Mouse (Mus musculus): ENCODE data around the gene Ccdc47. TPM values are rescaled to one million over a fixed set of nuclear protein-coding genes. Genes with fewer than 3 reads are reported as not detected.
A peak's percentile ranks its signal among the peaks of the same experiment; 100 is the strongest.

The Ccdc47 gene
- 2.2 and 4.8 TPM in 2 replicates for polyA plus RNA-seq (2012; rRNA removed)

DNA sequence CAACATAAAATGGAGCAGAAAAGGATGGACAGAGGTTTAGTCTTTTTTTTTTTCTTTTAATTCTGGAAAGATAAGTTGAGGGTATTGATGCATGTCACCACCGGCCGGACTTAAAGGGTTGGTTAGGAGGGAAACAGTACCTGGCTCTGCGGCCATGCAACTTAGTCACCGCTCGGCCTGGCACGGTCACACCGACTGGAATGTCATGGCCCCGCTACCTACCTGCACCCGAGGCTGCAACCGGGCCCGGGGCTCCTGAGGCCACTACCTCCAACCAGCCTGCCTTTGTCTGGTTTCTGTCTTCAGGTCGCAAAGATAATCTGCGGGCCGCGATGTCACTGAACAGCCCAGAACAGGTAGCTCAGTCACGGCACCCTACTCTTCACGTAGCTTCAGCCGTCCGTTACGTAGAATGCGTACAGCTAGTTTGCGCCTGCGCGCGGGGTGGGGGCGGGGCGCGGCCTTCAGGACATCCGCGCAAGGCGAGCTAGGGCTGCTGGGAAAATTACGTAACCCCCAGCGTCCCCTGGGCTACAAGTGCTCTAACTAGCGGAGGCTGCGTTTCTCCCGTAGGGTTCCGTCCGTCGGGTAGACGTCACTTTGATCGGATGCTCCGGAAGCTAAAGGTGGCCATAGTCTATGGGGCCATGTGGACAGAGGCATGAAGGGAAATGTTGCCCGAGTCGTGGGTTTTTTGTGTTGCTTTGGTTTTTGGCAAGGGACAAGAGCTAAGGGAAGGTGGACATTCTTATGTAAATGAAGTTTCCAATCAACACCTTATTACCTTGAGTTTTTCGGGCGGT lies at the start of gene Ccdc47:
TSS of gene Ccdc47 (minus strand) at position 418 of the 803 bp plus-strand sequence.
- Histone ChIP-seq H3K27me3 (ENCODE audit: control insufficient read depth, insufficient read depth, low read length) (no peaks in the 10 kb centered on the region), H3K27ac (ENCODE audit: insufficient read depth, low read depth, low read length) (peak within 1 kb of the TSS; percentile 99), H3K4me3 (ENCODE audit: low read depth, low read length) (peak within 1 kb of the TSS; percentile 99), H3K4me1 (ENCODE audit: control insufficient read depth, insufficient read depth, insufficient read length, low read length) (peaks cover 6% of the 10 kb centered on the region; the same call in 1 of the 2 replicates), H3K36me3 (ENCODE audit: control insufficient read depth, insufficient read depth, low read length) (peaks cover 10% of the 10 kb centered on the region)
- under 1% methylated on average over 46 of the region's 46 CpGs for WGBS
- peak; percentile 62 for TF ChIP-seq POLR2A (IDR thresholded peaks at IDR 0.05; ENCODE audit: low read depth, low read length)
- no peak for TF ChIP-seq CTCF (IDR thresholded peaks at IDR 0.05; ENCODE audit: extremely low read depth, insufficient read length, insufficient replicate concordance, low read depth, low read length)

DNA sequence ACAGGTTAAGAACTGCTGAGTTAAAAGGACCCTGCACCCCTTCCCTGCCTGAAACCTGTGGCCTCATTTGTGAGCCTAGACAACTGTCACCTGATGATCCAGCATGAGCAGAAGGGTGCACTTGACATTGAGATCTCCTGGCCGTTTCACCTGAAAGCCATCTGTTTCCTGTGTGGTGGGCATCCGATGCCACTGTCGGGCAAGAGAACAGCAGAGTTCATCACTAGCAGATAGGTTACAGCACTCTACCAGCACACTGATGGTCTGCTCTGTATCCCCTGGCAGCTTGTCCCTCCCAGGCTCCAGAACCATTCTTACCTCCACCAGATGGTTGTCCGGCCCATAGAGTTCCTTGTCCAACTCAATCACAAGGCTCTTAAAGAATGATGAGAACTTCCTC lies 49.4 kb upstream of the Ccdc47 start:
- 83% methylated on average over 4 of the region's 4 CpGs for WGBS
- peaks cover 63% of the 10 kb centered on the region for H3K36me3 ChIP-seq (ENCODE audit: control insufficient read depth, insufficient read depth, low read length)
- H3K27ac ChIP-seq (ENCODE audit: insufficient read depth, low read depth, low read length): no peak overlapping the region
- peaks cover 26% of the 10 kb centered on the region for H3K4me1 ChIP-seq (ENCODE audit: control insufficient read depth, insufficient read depth, insufficient read length, low read length)
- H3K4me3 ChIP-seq (ENCODE audit: low read depth, low read length): no peak overlapping the region
- TF ChIP-seq CTCF (IDR thresholded peaks at IDR 0.05; ENCODE audit: extremely low read depth, insufficient read length, insufficient replicate concordance, low read depth, low read length) (no peak), POLR2A (IDR thresholded peaks at IDR 0.05; ENCODE audit: low read depth, low read length) (no peak)
- no peaks in the 10 kb centered on the region for H3K27me3 ChIP-seq (ENCODE audit: control insufficient read depth, insufficient read depth, low read length)

DNA sequence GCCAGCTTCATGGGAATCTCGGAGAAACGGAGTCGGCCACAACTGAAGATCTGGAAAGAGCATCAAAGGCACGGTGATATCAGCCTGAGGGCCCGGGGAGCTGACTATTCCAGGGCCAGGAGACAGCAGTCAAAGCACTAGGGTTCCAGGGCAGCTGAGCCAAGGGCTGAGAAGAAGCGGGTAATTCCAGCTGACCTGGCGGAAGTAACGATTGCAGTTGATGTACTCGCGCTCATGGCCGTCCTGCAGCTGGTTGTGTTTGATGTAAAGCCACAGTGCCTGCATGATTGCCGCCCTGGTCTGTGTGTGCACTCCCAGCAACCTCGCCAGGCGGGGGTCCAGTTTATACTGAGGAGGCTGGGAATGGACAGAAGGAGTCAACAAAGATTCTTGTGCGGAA lies 48.8 kb upstream of the Ccdc47 start:
- Histone ChIP-seq H3K36me3 (ENCODE audit: control insufficient read depth, insufficient read depth, low read length) (peaks cover 65% of the 10 kb centered on the region), H3K27ac (ENCODE audit: insufficient read depth, low read depth, low read length) (no peak overlapping the region), H3K4me1 (ENCODE audit: control insufficient read depth, insufficient read depth, insufficient read length, low read length) (peaks cover 20% of the 10 kb centered on the region), H3K4me3 (ENCODE audit: low read depth, low read length) (no peak overlapping the region), H3K27me3 (ENCODE audit: control insufficient read depth, insufficient read depth, low read length) (no peaks in the 10 kb centered on the region)
- 90% methylated on average over 15 of the region's 15 CpGs for WGBS
- no peak for TF ChIP-seq CTCF (IDR thresholded peaks at IDR 0.05; ENCODE audit: extremely low read depth, insufficient read length, insufficient replicate concordance, low read depth, low read length)
- no peak for TF ChIP-seq POLR2A (IDR thresholded peaks at IDR 0.05; ENCODE audit: low read depth, low read length)

DNA sequence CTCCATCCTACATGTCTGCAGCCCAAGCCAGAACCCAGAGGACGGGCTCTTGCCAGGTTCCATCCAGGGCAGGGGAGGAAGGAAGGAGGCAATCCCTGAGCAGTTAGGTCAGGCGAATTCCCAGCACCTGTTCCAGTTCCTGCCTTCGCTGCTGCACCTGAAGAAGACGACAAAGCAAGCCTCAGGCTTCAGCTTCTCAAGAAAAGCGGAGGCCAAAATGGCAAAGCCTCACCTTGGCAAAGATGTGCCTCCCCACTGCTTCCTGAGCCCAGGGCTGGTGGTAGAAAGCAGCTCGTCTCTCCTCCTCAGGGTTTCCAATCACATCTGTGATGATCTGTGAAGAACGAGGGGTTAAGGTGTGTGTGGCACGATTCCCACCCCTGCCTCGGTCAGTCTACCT lies 47.8 kb upstream of the Ccdc47 start:
- no peak overlapping the region for H3K4me3 ChIP-seq (ENCODE audit: low read depth, low read length)
- WGBS: 83% methylated on average over 9 of the region's 9 CpGs

DNA sequence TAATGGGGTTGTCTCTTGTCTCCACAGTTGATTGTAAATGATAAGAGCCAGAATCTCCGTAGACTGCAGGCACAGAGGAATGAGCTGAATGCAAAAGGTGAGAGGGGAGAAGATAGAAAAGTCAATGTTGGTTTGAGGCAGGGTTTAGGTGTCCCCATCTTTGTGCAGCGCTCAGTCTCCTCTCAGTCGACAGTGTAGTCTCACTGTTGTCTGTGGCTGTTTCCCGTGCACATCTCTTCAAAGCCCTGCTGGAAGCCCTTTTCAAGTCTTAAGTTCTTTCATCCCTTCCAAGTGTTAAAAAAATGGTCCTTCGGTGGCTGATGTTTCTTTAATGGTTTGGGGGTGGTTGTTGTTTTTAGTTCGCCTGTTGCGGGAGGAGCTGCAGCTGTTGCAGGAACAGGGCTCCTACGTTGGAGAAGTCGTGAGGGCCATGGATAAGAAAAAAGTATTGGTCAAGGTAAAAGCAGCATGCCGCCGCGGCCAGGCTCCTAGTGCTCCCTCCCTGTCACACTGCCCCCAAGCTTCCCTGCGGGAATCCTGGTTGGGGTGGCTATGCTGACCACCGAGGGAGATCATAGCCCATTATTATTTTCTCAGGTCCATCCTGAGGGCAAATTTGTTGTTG lies 44.8 kb upstream of the Ccdc47 start:
- peaks cover 58% of the 10 kb centered on the region for H3K36me3 ChIP-seq (ENCODE audit: control insufficient read depth, insufficient read depth, low read length)
- 81% methylated on average over 14 of the region's 14 CpGs for WGBS
- H3K4me1 ChIP-seq (ENCODE audit: control insufficient read depth, insufficient read depth, insufficient read length, low read length): 0 out of 2 replicates have a peak, but pooled peaks cover 2% of the 10 kb centered on the region
- H3K27ac ChIP-seq (ENCODE audit: insufficient read depth, low read depth, low read length): no peak overlapping the region
- no peak for TF ChIP-seq CTCF (IDR thresholded peaks at IDR 0.05; ENCODE audit: extremely low read depth, insufficient read length, insufficient replicate concordance, low read depth, low read length)
- TF ChIP-seq POLR2A (IDR thresholded peaks at IDR 0.05; ENCODE audit: low read depth, low read length): no peak
- no peaks in the 10 kb centered on the region for H3K27me3 ChIP-seq (ENCODE audit: control insufficient read depth, insufficient read depth, low read length)
- no peak overlapping the region for H3K4me3 ChIP-seq (ENCODE audit: low read depth, low read length)

More for the DNA sequence above, 47.8 kb upstream of the Ccdc47 start:
- no peak overlapping the region for H3K27ac ChIP-seq (ENCODE audit: insufficient read depth, low read depth, low read length)
- H3K36me3 ChIP-seq (ENCODE audit: control insufficient read depth, insufficient read depth, low read length): peaks cover 66% of the 10 kb centered on the region
- peaks cover 16% of the 10 kb centered on the region for H3K4me1 ChIP-seq (ENCODE audit: control insufficient read depth, insufficient read depth, insufficient read length, low read length)
- TF ChIP-seq POLR2A (IDR thresholded peaks at IDR 0.05; ENCODE audit: low read depth, low read length): no peak
- no peak for TF ChIP-seq CTCF (IDR thresholded peaks at IDR 0.05; ENCODE audit: extremely low read depth, insufficient read length, insufficient replicate concordance, low read depth, low read length)
- no peaks in the 10 kb centered on the region for H3K27me3 ChIP-seq (ENCODE audit: control insufficient read depth, insufficient read depth, low read length)

DNA sequence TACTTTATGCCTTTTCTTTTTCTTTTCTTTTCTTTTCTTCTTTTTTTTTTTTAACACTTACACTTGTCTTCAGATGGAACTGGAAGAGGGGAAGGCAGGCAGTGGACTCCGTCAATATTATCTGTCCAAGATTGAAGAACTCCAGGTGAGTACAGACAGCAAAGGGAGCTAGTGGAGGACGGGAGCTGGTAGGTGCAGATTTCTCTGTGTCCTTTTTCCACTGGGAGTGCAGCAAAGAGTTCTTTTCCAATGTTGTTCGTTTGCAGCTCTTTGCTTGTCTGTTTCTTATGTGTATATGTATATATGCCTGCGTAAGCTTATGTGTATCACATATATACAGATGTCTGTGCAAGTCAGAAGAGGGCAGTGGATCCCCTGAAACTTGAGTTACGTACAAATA lies 40.6 kb upstream of the Ccdc47 start:
- Histone ChIP-seq H3K36me3 (ENCODE audit: control insufficient read depth, insufficient read depth, low read length) (peaks cover 29% of the 10 kb centered on the region), H3K4me3 (ENCODE audit: low read depth, low read length) (no peak overlapping the region; the same call in 1 of the 2 replicates), H3K27ac (ENCODE audit: insufficient read depth, low read depth, low read length) (no peak overlapping the region), H3K27me3 (ENCODE audit: control insufficient read depth, insufficient read depth, low read length) (no peaks in the 10 kb centered on the region), H3K4me1 (ENCODE audit: control insufficient read depth, insufficient read depth, insufficient read length, low read length) (peaks cover 6% of the 10 kb centered on the region; the same call in 1 of the 2 replicates)
- TF ChIP-seq CTCF (IDR thresholded peaks at IDR 0.05; ENCODE audit: extremely low read depth, insufficient read length, insufficient replicate concordance, low read depth, low read length) (no peak), POLR2A (IDR thresholded peaks at IDR 0.05; ENCODE audit: low read depth, low read length) (no peak)
- WGBS: 48% methylated on average over 5 of the region's 5 CpGs
